Mouse (Mus musculus) kidney, adult 2 months (tissue): ENCODE measurements around the gene Bhlha9.

Experiments used
- CTCF ChIP-seq: fragments of 200-500 bp; conservative IDR thresholded peaks from 2 replicates; pipeline ENCODE4 v1.5.1; 2011; ENCODE audit warnings: low read depth, mild to moderate bottlenecking, control low read depth, low read length, moderate library complexity, mixed read lengths; ENCODE audit not compliant: insufficient read depth, insufficient read length
- POLR2A ChIP-seq: fragments of 200-500 bp; IDR thresholded peaks from one replicate; pipeline ENCODE4 v1.6.1; 2011; ENCODE audit warnings: low read depth, low read length, control low read depth

DNA sequence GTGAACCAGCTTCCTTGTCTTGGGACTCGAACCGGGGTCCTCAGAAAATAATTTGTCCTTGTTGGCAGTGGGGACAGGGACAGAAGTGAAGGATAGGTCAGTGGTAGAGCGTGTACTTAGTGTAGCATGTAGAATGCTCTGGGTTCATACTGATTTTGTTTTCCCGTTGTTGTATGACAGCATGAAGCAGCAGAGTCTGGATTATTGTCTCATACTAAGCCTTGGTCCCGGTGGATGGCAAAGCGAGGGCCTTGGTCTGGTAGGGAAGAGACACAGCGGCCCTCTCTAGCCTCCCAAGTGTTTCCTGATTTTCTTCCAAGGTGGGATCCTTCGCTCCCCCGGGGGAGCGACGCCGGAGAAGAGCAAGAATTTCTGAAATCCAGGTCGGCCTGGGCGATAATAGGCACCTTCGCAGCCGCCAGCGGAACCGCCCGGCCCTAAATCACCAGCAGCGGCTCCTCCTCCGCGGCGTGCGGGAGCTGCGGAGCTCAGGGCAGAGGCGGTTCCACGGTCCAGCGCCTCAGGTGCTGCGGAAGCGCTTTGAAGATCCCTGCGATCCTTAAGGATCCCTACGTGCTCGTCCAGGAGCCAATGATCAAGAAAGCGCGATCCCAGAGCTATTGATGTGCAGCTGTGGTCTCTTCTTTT lies 6.1 kb upstream of the Bhlha9 start:
- no peak for TF ChIP-seq CTCF
- no peak for TF ChIP-seq POLR2A
